Mouse (Mus musculus) CH12.LX (cell line): ENCODE results near the gene Pnmal1. TPM values are rescaled to one million over a fixed set of nuclear protein-coding genes. Genes with fewer than 3 reads are reported as not detected.

Source experiments
- DNase-seq: peaks from one replicate; pipeline ENCODE4 v3.0.0-alpha.2; 2013; ENCODE audit errors: extremely low read depth
- H3K27ac ChIP-seq: 2 replicates; pipeline ENCODE4 v1.5.1; 2012; ENCODE audit warnings: low read depth, mild to moderate bottlenecking, control low read depth, moderate library complexity; ENCODE audit not compliant: insufficient read depth
- H3K27me3 ChIP-seq: replicated peaks from 2 replicates; pipeline ENCODE3; 2012; ENCODE audit warnings: inconsistent platforms
- H3K36me3 ChIP-seq, 2 experiments: replicated peaks in 1 of 2; 2 replicates each; pipeline versions ENCODE3 to v1.6.1; 2012; ENCODE audit warnings: inconsistent platforms in 1 of 2, low read length in 1 of 2, mild to moderate bottlenecking in 1 of 2, mixed read lengths in 1 of 2, moderate library complexity in 1 of 2; ENCODE audit not compliant: control insufficient read depth in 1 of 2, insufficient read depth in 1 of 2
- H3K4me1 ChIP-seq, 2 experiments: 2 replicates each; pipeline ENCODE4 v1.6.1; 2012; ENCODE audit warnings: inconsistent platforms in 1 of 2, moderate library complexity in 1 of 2; ENCODE audit not compliant: insufficient read depth in 2 of 2, control insufficient read depth in 1 of 2
- H3K4me2 ChIP-seq: 2 replicates; pipeline ENCODE4 v1.6.1; 2012; ENCODE audit warnings: low read depth, mild to moderate bottlenecking, control low read depth; ENCODE audit not compliant: poor library complexity, insufficient read depth, severe bottlenecking
- H3K4me3 ChIP-seq, 3 experiments: fragments of 150-350 bp in 1 of 3; sonication (generic) in 1 of 3; replicated peaks in 1 of 3; 2 replicates each; pipeline versions ENCODE3 to v1.5.1; 2011 to 2012; ENCODE audit warnings: low read depth in 2 of 3, low read length in 2 of 3, mild to moderate bottlenecking in 2 of 3, moderate library complexity in 2 of 3, control low read depth in 1 of 3, improper control_type of control experiment in 1 of 3, inconsistent platforms in 1 of 3, mixed read lengths in 1 of 3; ENCODE audit not compliant: poor library complexity in 1 of 3
- H3K79me2 ChIP-seq: replicated peaks from 2 replicates; pipeline ENCODE4 v1.6.1; 2012; ENCODE audit warnings: mild to moderate bottlenecking, moderate library complexity; ENCODE audit not compliant: control insufficient read depth, poor library complexity, insufficient read depth, severe bottlenecking; ENCODE audit errors: extremely low read depth
- H3K9ac ChIP-seq: 2 replicates; pipeline ENCODE4 v1.6.1; 2012; ENCODE audit warnings: low read depth, mild to moderate bottlenecking, control low read depth, moderate library complexity; ENCODE audit not compliant: insufficient read depth
- H3K9me3 ChIP-seq: replicated peaks from 2 replicates; pipeline ENCODE3; 2012; ENCODE audit warnings: low read length, inconsistent platforms, mixed read lengths
- CHD2 ChIP-seq: IDR thresholded peaks from 2 replicates; pipeline ENCODE4 v1.6.1; 2011; ENCODE audit warnings: low read length, improper control_type of control experiment
- JUND ChIP-seq: conservative IDR thresholded peaks from 2 replicates; pipeline ENCODE4 v1.6.1; 2011; ENCODE audit warnings: low read depth, low read length, improper control_type of control experiment
- KAT2A ChIP-seq: IDR thresholded peaks from 2 replicates; pipeline ENCODE4 v1.6.1; 2012; ENCODE audit warnings: low read length, improper control_type of control experiment, inconsistent platforms; ENCODE audit not compliant: insufficient replicate concordance
- MXI1 ChIP-seq: IDR thresholded peaks from 2 replicates; pipeline ENCODE4 v1.6.1; 2011; ENCODE audit warnings: mild to moderate bottlenecking, low read depth, low read length, improper control_type of control experiment
- NRF1 ChIP-seq: IDR thresholded peaks from 2 replicates; pipeline ENCODE4 v1.6.1; 2014; ENCODE audit warnings: low read depth, mild to moderate bottlenecking, inconsistent platforms, low read length, improper control_type of control experiment, moderate library complexity
- SMC3 ChIP-seq: IDR thresholded peaks from 2 replicates; pipeline ENCODE4 v1.6.1; 2011; ENCODE audit warnings: low read depth, low read length, improper control_type of control experiment
- TBP ChIP-seq: conservative IDR thresholded peaks from 2 replicates; pipeline ENCODE4 v1.6.1; 2011; ENCODE audit warnings: low read depth, low read length, improper control_type of control experiment
- dilution Hi-C: fragments of 300-500 bp; cut with MboI; formaldehyde crosslinking; loops from 2 replicates; pipeline ENCODE4 v1.14.3; 2020; ENCODE audit warnings: low sequenced_read_pairs; ENCODE audit not compliant: extremely low pct_unique_long_range_greater_than_20kb, extremely low pct_ligation_motif_present
- in situ Hi-C: fragments of 300-500 bp; cut with MboI; formaldehyde crosslinking; loops from 3 replicates; pipeline ENCODE4 v1.14.3; 2019; ENCODE audit warnings: low sequenced_read_pairs, low pct_ligation_motif_present, low pct_unique_long_range_greater_than_20kb, mixed read lengths
- polyA plus RNA-seq: library from polyadenylated mRNA; unstranded; fragments of >175 nt; gene quantifications from 2 replicates; pipeline ENCODE4 v1.2.1, GENCODE M21; 2012; ENCODE audit warnings: low read depth; ENCODE audit not compliant: insufficient read length
- total RNA-seq, 2 experiments: library from RNA; depleted of rRNA; stranded (reverse); fragments of 300-350 nt in 1 of 2; fragments of >200 nt in 1 of 2; gene quantifications; 2 replicates each; pipeline ENCODE4 v1.2.3; 2012 to 2014

Pnmal1 gene
- total and polyA plus RNA-seq, 3 experiments = 0.07 to 0.13 TPM; not detected in 1

- Histone ChIP-seq H3K36me3 (peaks cover 0 to 4% of the 10 kb centered on the region in 2 experiments), H3K4me1 (peaks cover 8 to 9% of the 10 kb centered on the region in 2 experiments), H3K9ac (no peak overlapping the region), H3K4me3 (no peak overlapping the region), H3K27ac (no peak overlapping the region), H3K27me3 (no peaks in the 10 kb centered on the region), H3K79me2 (no peaks in the 10 kb centered on the region), H3K4me2 (no peak overlapping the region), H3K9me3 (no peaks in the 10 kb centered on the region)
- in situ Hi-C loops (no loop called here), dilution Hi-C loops (no loop called here)
- DNase-seq = no peak
- TF ChIP-seq JUND = no peak
- TF ChIP-seq KAT2A = no peak
These were observed 28.9 kb downstream of the Pnmal1 start for GRCm38 (mm10) chr7:16988405-16988804.

- dilution Hi-C loops (no loop called here), in situ Hi-C loops (no loop called here)
- no peak overlapping the region for H3K9ac ChIP-seq
- H3K27me3 ChIP-seq = no peaks in the 10 kb centered on the region
- no peaks in the 10 kb centered on the region for H3K9me3 ChIP-seq
- H3K79me2 ChIP-seq = no peaks in the 10 kb centered on the region
- H3K4me1 ChIP-seq = peaks cover 6 to 8% of the 10 kb centered on the region in 2 experiments
- H3K36me3 ChIP-seq = peaks cover 0 to 4% of the 10 kb centered on the region in 2 experiments
- TF ChIP-seq CHD2 = no peak
- no peak for TF ChIP-seq KAT2A
- no peak overlapping the region for H3K27ac ChIP-seq
- DNase-seq = no peak
- H3K4me3 ChIP-seq = no peak overlapping the region
- H3K4me2 ChIP-seq = no peak overlapping the region
These were observed 30.7 kb downstream of the Pnmal1 start for GRCm38 (mm10) chr7:16990006-16990744.

GRCm38 (mm10) chr7:16991681-16992450, 32.4 kb downstream of the Pnmal1 start:
- TF ChIP-seq MXI1 (no peak), NRF1 (no peak), SMC3 (no peak), TBP (no peak)
- TF ChIP-seq, all 38 proteins: peak for 0
- peaks cover 6 to 8% of the 10 kb centered on the region in 2 experiments for H3K4me1 ChIP-seq
- no peaks in the 10 kb centered on the region for H3K79me2 ChIP-seq
- H3K4me3 ChIP-seq = no peak overlapping the region
- no peak overlapping the region for H3K27ac ChIP-seq
- H3K9me3 ChIP-seq = no peaks in the 10 kb centered on the region
- dilution Hi-C loops = no loop called here
- DNase-seq = no peak
- no peak overlapping the region for H3K9ac ChIP-seq
- in situ Hi-C loops = no loop called here
- no peak overlapping the region for H3K4me2 ChIP-seq
- H3K36me3 ChIP-seq = peaks cover 0 to 4% of the 10 kb centered on the region in 2 experiments
- no peaks in the 10 kb centered on the region for H3K27me3 ChIP-seq
